Mouse (Mus musculus): ENCODE measurements around the gene Tmem183a.

Gene Tmem183a

DNA sequence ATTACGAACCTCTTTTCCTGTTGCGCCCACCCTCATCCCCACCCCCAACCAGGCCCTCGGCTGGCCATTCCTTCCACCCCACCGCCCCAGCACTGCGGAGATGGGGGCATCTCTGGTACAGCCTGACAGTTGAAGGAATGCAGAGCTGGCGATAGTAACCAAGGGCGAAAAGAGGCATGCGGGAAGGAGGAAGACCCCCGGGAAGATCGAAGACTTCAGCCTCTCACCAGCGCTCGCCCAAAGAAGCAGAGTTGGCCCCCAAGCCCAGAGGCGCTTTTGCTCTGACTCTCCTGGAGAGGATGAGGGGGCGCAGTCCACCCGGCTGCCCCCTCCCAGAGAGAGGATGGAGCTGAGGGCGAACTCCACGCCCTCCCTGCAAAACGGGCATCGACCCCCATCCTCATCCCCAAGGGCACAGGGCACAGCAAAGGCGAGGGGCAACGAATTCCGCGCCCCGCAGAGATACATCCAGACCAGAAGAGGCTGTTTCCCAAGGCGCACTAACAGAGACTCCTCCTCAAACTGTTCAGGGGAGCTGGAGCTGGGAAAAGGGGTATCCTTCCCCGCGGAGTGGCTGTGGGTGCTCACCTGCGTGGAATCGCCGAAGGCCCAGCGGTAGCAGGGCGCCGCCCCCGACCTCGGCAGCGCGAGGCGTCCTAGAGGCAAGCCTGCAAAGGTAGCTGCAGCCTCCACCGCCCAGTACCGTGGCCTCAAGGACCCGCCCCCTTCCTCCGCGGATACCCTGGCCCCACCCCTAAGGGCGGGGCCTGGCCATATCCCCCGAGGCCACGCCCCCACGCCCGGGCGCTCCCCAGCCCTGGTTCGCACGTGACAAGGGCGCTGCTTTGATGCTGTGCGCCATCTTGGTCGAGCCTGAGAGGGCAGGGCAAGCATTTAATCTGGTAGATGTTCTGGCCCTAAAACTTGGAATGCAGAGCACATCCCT lies 17.5 kb downstream of the Tmem183a start:
- DNase-seq = peak; percentile 96

GRCm38 (mm10) chr1:134343567-134343966 lies 18.2 kb downstream of the Tmem183a start:
- peak; percentile 81 for DNase-seq

DNA sequence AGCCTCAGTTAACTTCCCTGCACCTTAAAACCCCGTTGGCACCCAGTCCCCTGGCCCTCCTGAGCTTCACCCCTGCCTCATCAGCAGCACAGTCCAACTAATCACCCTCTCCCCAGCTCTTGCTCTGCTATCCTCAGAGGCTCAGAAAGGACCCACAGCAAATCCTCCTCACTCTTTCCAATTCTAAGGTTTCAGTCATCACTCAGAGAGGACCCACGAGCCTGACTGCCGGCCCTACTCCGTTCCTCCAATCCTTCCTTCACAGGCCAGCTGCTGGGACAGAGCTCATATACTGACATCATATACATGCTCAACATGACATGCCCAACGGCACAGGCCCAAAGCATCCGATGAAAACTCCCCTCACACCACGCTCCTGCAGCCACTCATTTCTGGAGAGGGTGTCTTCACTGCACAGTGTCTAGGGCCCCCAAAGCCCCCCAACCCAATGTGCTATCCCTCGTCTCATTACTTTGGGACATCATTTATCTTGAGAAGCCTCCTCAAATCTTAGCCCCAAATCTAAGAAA lies 18.9 kb downstream of the Tmem183a start:
- peak; percentile 63 for DNase-seq

DNA sequence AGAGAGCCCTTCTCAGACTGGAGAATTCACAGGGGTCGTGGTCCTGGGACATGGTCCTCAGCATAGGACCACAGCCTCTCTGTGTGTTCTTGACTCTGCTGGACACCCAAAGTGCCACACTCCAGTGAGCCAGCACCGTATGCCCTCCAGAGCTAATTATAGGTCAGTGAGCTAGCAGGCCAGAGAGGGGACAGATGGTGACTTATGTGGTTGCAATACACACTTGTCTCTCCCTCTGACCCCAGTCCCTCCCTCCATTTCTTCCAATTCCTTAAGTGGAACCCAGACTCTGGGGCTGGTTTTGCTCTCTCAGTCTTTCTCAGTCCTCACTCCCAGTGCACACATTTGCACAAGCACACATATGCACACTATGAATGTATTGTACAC lies 19.5 kb downstream of the Tmem183a start:
- DNase-seq = peak; percentile 89

DNA sequence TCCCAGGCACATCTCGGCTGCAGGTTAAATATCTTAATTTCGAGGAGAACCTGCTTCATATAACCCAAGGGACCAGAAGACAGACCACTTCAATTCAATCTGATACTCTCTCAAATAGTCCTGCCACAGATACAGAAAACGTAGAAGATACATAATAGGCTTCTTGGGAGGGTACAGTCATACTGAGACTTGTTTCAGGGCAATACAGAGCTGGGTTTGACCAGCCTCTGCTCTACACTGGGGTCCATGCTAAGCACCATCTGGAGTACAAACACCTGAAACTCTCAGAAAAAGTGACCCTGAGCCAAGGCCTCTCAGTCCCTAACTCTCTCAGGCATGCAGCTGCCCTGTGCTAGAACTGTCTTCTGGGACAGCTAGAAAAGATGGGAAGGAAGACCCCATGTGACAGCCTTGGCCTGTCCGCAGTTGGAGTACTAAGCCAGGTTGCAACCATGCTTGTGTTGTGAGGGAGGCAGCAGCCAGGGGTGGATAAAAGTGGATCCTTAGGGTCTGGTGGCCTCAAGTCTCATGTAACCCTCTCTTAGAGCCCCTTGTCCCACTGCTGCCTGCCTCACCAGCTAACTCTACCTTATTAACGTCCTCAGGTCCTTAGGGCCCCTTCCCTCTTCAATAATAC lies 20.0 kb downstream of the Tmem183a start:
- peak; percentile 52 for DNase-seq

DNA sequence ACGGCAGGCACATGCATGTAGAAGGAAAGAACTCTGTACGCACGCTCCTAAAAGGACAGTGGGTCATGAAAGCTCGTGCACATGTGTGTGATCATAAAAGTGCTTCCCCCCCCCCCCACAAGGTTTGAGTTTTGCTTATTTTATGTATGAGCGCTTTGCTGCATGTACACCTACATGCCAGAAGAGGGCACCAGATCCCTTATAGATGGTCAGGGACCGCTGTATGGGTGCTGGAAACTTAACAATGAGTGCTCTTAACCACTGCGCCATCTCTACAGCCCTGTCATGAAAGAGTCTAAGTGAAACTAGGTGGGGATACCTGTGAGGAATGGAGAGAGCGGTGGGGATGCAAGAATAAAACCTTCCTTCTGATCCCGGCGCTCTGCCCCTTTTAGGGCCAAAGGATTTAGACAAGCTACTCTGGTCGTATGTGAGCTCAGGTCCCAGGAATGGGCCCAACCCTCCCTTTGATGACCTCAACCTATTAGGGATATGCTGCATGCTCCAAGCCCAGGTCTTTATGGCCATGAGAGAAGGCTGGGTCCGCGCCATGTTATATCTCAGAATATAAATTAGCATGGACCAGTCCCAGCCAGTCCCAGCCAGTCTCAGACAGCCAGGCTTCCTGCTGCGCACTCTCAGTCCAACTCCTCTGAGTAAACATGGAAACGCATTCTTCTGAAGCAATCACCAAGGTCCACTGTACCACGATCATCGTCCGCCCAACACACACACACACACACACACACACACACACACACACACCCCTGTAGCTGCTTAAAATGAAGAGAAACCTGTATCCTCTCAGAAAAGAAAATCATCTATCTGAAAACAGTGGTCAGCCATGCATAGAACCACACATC lies 21.8 kb downstream of the Tmem183a start:
- DNase-seq = peak; percentile 39

- DNase-seq = peak; percentile 22
Observed at GRCm38 (mm10) chr1:134339162-134339561, 22.6 kb downstream of the Tmem183a start.

GRCm38 (mm10) chr1:134336958-134337710 lies 24.6 kb downstream of the Tmem183a start:
- peak; percentile 65 for DNase-seq

DNA sequence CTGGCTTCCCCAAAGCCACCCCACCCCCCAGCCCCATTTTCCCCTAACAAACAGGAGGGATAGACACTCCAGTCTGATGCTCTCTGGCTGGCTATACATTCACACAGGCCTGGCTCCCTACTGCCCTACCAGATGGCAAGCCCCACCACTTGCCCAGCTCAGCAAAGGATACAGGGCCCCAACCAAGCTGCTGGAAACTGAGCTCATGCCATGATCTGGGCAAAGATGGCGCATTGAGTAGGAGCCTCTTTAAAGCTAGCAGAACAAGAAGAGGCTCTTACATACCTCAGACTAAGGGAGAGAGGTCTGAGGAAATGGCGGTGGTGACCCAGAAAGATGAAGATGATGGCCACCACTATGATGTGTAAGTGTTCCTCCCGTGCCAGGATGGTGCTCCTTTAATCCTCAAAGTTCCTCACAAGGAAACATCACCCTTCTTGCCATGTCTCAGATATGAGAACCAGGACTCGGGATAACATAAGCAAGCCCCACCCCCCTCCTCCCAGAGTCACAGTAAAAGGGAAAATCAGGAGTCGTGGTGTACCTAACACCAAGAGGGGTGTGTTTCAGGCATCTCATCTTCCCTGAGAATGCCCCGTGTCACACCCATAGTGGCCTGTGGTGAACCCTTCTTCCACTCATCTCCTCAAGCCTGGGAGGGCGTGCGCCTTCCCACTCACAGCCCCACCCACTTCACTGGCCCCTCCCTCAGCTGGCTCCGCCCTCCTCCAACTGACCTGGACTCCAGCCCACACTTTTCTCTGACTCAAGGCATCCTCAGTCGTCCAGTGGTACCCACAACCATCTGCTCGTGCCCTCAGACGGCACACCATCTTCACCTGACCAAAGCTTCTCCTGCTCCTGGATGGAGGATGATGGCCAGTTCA lies 25.6 kb downstream of the Tmem183a start:
- peak; percentile 92 for DNase-seq

- DNase-seq = peak; percentile 95
Observed at GRCm38 (mm10) chr1:134335211-134335923, 26.4 kb downstream of the Tmem183a start.

- DNase-seq = peak; percentile 34
Observed at GRCm38 (mm10) chr1:134334111-134334827, 27.5 kb downstream of the Tmem183a start.

GRCm38 (mm10) chr1:134333371-134334110 lies 28.2 kb downstream of the Tmem183a start:
- DNase-seq = peak; percentile 58

DNA sequence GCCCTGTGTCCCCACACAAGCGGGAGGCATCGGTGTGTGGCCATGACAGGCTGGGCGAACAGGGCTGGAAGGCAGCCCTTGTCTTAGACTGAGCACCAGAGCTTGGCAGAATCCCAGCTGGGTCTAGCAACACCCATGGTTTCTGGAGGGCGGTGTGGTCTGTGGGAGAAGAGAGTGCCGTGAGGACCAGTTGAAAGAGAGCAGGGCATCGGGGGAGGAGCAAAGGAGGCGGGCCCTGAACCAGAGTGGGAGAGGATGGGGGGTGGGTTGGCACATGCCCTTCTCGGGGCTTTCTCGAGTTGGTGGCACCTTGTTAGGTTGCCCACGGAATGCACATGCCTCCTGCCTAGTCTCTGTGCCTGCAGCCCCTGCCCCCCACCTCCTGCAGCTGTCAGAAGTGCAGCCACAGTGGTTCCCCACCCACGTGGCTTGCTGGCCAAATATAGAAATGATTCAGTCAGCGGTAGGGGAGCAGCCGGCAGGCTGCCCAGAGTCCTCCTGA lies 29.0 kb downstream of the Tmem183a start, which contains the start of gene Ppfia4:
Gene Ppfia4 (minus strand): TSS at position 159 of the 502 bp plus-strand sequence.
- peak; percentile 88 for DNase-seq

DNA sequence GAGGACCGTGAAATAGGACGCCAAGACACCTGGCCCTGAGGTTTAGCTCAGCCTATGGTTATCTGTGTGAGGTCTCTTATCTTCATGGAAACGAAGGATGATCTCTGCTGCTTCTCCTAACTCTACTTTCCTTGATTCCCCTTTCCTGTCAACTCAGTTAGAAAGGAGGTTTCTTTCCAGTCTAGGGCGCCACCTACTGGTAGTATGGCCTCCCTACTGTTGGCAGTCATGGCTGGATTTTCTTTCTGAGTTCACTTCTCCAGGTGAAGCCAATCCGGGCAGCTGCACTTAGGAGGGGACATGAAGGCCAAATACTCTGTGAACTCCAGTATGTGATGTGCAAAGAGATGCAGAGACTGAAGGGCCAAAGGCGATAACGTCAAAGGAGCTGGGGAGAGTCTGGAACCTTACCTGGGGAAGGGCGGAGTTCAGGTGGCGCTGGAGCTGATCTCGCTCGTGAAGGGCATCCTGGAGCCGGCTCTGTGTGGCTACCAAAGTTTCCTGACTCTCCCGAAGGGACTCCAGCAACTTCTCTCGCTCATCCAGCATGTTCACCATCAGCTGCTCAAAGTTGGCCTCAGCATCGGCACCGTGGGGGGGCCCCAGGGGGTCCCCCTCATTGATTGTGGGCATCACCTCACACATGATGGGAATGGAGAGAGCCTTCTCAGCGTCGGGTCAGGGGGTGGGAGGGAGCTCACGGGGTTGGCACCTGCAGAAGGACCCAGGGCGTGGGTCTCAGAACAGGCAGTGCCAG lies 29.7 kb downstream of the Tmem183a start:
- peak; percentile 86 for DNase-seq

GRCm38 (mm10) chr1:134326841-134327346 lies 34.9 kb downstream of the Tmem183a start:
- peak; percentile 68 for DNase-seq

- peak; percentile 56 for DNase-seq
Observed at GRCm38 (mm10) chr1:134322591-134322990, 39.2 kb downstream of the Tmem183a start.

- no peak for DNase-seq
Observed at GRCm38 (mm10) chr1:134320691-134321301, 41.0 kb downstream of the Tmem183a start.
